Mouse (Mus musculus) G1E-ER4 (cell line): ENCODE results near the gene Tpsb2. TPM values are rescaled to one million over a fixed set of nuclear protein-coding genes. Genes with fewer than 3 reads are reported as not detected.

ENCODE experiments used
- GATA1 ChIP-seq: IDR thresholded peaks from one replicate; pipeline ENCODE4 v1.8.0; 2012; ENCODE audit warnings: low read length, inconsistent platforms
- polyA plus RNA-seq: library from polyadenylated mRNA; stranded (reverse); fragments of >175 nt; gene quantifications from 2 replicates; pipeline ENCODE4 v1.2.3, GENCODE M21; 2012

Tpsb2 gene
- polyA plus RNA-seq, 1 experiment: not detected

DNA sequence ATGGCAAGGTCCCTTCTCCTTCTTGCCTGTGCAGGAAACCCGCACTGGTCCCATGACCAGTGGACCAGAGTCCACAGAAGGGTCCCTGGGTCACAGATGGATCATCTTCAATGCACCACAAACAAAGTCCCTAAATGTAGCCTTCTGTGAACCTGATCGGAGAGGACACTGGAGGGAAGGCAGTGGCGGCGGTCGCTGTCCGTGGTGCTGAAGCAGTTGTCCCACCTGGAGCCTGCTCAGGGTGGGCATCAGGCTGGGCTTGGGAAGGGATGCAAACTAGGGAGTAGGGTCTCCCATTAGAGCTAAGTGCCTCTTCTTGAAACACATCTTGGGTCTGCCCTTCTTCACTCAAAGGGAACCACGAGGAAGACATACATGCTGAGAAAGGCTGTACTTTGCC lies 34.3 kb downstream of the Tpsb2 start:
- TF ChIP-seq GATA1: no peak

DNA sequence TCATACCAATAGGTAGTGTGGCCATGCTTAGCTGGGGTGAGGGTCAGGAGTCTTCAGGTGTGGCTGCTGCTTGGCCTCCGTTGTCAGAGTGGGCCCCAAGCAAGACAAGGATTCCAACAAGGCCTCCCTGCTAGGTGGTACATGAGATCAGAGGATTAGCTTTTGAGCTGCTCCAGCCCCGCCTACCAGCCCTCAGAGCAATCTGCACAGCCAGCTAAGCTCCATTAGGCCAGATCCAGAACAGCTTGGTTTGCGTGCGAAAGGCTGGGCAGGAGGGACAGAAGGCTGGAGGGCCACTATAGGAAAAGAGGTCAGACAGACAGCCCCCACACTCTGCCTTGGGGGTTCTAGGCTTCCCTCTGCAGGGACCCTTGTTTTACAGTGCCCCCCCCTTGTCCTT lies 35.4 kb downstream of the Tpsb2 start:
- TF ChIP-seq GATA1: no peak

- TF ChIP-seq GATA1: no peak
Observed at GRCm38 (mm10) chr17:25402224-25402623, 36.1 kb downstream of the Tpsb2 start.

GRCm38 (mm10) chr17:25404190-25404589 lies 38.1 kb downstream of the Tpsb2 start:
- no peak for TF ChIP-seq GATA1

DNA sequence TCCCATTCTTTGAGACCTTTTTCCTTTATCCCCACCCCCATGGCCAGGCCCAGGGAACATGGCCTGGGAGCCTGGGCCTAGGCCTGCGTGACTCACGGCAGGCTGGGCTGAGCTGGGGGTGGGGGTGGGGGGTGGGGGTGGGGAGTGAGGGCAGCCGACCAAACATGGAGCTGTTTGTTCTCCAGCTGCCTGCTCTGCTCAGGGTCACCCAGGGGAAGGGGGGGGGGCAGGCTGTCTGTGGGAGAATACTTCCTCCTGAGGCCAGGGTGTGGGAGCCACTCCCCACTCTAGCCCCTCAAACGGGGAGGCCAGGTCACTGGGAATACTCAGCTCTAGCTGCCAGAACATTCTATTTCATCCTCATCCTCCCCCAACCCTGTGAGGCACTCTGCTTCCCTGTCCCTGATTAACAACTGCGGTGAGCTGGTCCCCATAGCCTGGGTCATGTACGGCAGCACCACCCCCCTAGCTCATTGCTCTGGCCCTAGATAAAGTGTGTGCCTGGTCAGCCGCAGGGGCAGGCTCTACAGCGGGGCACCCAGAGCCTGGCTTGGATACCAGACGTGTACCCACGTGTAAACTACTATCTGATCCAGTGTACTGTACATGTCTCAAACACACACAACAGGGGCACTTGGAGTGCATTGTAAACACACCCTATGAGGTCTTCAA lies 39.3 kb downstream of the Tpsb2 start:
- no peak for TF ChIP-seq GATA1

GRCm38 (mm10) chr17:25406011-25406441 lies 39.9 kb downstream of the Tpsb2 start:
- TF ChIP-seq GATA1: no peak

DNA sequence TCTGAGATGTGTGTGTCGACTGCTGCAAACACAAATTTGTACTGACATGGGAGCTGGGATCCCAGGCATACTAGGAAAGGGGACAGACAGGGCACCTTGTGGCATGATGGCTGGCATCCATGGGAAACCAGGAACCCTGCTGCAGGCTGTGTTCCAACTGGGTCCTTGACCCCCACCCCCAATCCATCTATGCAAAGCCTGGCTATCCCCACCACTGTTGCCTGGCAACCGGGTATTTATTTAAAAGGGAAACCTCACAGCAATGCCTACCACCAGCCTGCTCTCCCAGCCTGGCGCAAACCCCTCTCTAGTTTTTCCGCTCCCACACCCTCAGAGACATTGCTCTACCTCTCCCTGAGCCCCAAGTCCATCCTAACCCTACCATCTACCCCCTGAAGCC lies 41.2 kb downstream of the Tpsb2 start:
- TF ChIP-seq GATA1: no peak

GRCm38 (mm10) chr17:25408302-25408999 lies 42.3 kb downstream of the Tpsb2 start:
- no peak for TF ChIP-seq GATA1

GRCm38 (mm10) chr17:25409621-25410020 lies 43.5 kb downstream of the Tpsb2 start:
- no peak for TF ChIP-seq GATA1

DNA sequence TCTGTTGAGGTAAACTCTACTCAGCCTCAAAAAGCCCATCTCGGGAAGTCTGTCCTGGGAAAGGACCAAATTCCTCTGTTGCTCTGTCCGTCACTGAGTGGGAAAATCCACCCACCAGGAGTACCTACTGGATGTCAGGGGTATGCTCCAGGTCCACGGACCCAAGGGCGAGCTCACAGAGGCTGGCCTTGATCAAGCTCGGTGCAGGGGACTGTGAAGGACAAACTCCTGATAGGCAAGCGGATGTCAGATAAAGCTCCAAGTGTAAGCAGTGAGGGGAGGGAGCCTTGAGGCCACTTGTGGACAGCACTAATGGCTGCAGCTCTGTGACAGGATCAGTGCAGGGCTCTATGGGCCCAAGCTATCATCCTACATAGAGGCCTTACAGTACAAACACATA lies 44.1 kb downstream of the Tpsb2 start:
- TF ChIP-seq GATA1: no peak

DNA sequence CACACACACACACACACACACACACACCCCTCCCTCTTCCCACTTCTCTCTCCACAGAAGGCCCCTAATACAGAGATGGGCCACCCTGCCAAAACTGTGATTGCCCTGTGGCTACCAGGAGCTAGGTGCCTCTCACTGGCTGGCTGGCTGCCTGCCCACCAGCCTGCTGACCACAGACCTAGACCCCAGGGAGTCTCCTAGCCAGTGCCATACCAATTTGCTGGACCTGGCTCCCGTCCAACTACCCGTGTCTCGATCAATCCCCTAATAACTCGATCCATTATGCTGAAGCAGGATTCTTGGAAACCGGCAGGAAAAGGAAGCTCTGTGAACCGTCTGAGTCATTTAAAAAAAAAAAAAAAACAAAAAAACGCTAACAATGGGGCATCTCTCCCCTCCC lies 44.7 kb downstream of the Tpsb2 start:
- no peak for TF ChIP-seq GATA1

DNA sequence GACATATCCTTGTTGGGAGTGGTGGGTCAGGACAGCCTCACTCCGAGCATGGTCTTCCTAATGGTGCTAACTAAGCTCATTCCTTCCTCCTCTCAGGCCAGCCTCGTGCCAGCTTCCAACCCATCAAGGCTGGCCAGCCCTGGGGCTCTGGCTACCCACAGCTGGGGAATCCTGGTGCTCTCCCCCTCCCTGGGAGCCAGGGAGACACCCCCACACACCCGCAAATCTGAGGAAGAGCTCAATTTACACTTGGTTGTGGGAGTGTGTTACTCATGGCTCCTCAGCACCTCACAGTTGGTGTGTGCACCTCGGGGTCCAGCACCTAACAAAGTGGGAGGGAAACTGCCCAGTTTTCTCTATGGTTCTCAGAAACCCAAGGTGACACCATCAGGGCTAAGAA lies 45.1 kb downstream of the Tpsb2 start:
- TF ChIP-seq GATA1: no peak

GRCm38 (mm10) chr17:25414209-25414608 lies 48.1 kb downstream of the Tpsb2 start:
- TF ChIP-seq GATA1: no peak

GRCm38 (mm10) chr17:25414917-25415316 lies 48.8 kb downstream of the Tpsb2 start:
- no peak for TF ChIP-seq GATA1

- TF ChIP-seq GATA1: no peak
Observed at GRCm38 (mm10) chr17:25415421-25415913, 49.4 kb downstream of the Tpsb2 start.

- TF ChIP-seq GATA1: no peak
Observed at GRCm38 (mm10) chr17:25416219-25416618, 50.1 kb downstream of the Tpsb2 start.

- no peak for TF ChIP-seq GATA1
Observed at GRCm38 (mm10) chr17:25417990-25418389, 51.9 kb downstream of the Tpsb2 start.

Other genes starting within 250 kb of the Tpsb2 start
- not detected in 2 replicates for gene Ptx4, start 245.5 kb upstream of the Tpsb2 start, polyA plus RNA-seq
- gene Clcn7, start 232.9 kb upstream of the Tpsb2 start, polyA plus RNA-seq: 15.9 and 18.5 TPM in 2 replicates
- gene Ccdc154, start 203.8 kb upstream of the Tpsb2 start, polyA plus RNA-seq: not detected in 2 replicates
- gene Gm38655, start 190.8 kb upstream of the Tpsb2 start, polyA plus RNA-seq: 0.06 TPM in 1 of 2 replicates, not detected in the other
- 39.1 and 54.8 TPM in 2 replicates for gene BC003965, start 181.8 kb upstream of the Tpsb2 start, polyA plus RNA-seq
- 60.5 and 67.9 TPM in 2 replicates for gene Unkl, start 177.9 kb upstream of the Tpsb2 start, polyA plus RNA-seq
- 6.4 and 14.9 TPM in 2 replicates for gene Gnptg, start 126.2 kb upstream of the Tpsb2 start, polyA plus RNA-seq
- 25.1 and 27.6 TPM in 2 replicates for gene Tsr3, start 126.1 kb upstream of the Tpsb2 start, polyA plus RNA-seq
- 0.09 TPM in 1 of 2 replicates, not detected in the other for gene Baiap3, start 109.9 kb upstream of the Tpsb2 start, polyA plus RNA-seq
- 421 and 607 TPM in 2 replicates for gene Ube2i, start 91.7 kb upstream of the Tpsb2 start, polyA plus RNA-seq
- gene Prss34, start 67.9 kb upstream of the Tpsb2 start, polyA plus RNA-seq: not detected in 2 replicates
- gene Prss28, start 57.7 kb upstream of the Tpsb2 start, polyA plus RNA-seq: not detected in 2 replicates
- not detected in 2 replicates for gene Prss29, start 47.7 kb upstream of the Tpsb2 start, polyA plus RNA-seq
- not detected in 2 replicates for gene Tpsab1, start 20.7 kb upstream of the Tpsb2 start, polyA plus RNA-seq
- gene Tpsg1, start 3.0 kb downstream of the Tpsb2 start, polyA plus RNA-seq: not detected in 2 replicates
- gene Cacna1h, start 67.5 kb downstream of the Tpsb2 start, polyA plus RNA-seq: not detected in 2 replicates
- not detected in 2 replicates for gene Tekt4, start 88.3 kb downstream of the Tpsb2 start, polyA plus RNA-seq
- not detected in 2 replicates for gene Sstr5, start 131.0 kb downstream of the Tpsb2 start, polyA plus RNA-seq
- gene Sox8, start 204.4 kb downstream of the Tpsb2 start, polyA plus RNA-seq: not detected in 2 replicates
- 16.3 and 16.6 TPM in 2 replicates for gene Lmf1, start 212.8 kb downstream of the Tpsb2 start, polyA plus RNA-seq